Mouse (Mus musculus) lung, embryonic 15.5 days (tissue): ENCODE measurements around the gene Smyd3. TPM values are rescaled to one million over a fixed set of nuclear protein-coding genes. Genes with fewer than 3 reads are reported as not detected.
A peak's percentile ranks its signal among the peaks of the same experiment; 100 is the strongest.

ENCODE experiments used
- ATAC-seq: fragments of 200-750 bp; cut with Nextera tagmentation; 2 replicates; pipeline ENCODE4 v1.8.0; 2017; ENCODE audit warnings: moderate number of reproducible peaks, borderline replicate concordance; ENCODE audit not compliant: low FRiP score, low TSS enrichment; ENCODE audit errors: extremely low read depth
- H3K27ac ChIP-seq: fragments of 300-500 bp; sonication (generic); 2 replicates; pipeline ENCODE4 v1.5.1; 2015; ENCODE audit warnings: moderate library complexity, mild to moderate bottlenecking, inconsistent platforms
- H3K27me3 ChIP-seq: fragments of 300-500 bp; sonication (generic); 2 replicates; pipeline ENCODE4 v1.6.1; 2015; ENCODE audit warnings: inconsistent platforms
- H3K36me3 ChIP-seq: fragments of 300-500 bp; sonication (generic); 2 replicates; pipeline ENCODE4 v1.6.1; 2015; ENCODE audit warnings: inconsistent platforms
- H3K4me1 ChIP-seq: fragments of 300-500 bp; sonication (generic); 2 replicates; pipeline ENCODE4 v1.6.1; 2015; ENCODE audit warnings: inconsistent platforms
- H3K4me2 ChIP-seq: fragments of 300-500 bp; sonication (generic); 2 replicates; pipeline ENCODE4 v1.6.1; 2015; ENCODE audit warnings: inconsistent platforms, mild to moderate bottlenecking, moderate library complexity
- H3K4me3 ChIP-seq: fragments of 300-500 bp; sonication (generic); 2 replicates; pipeline ENCODE4 v1.5.1; 2015; ENCODE audit warnings: mild to moderate bottlenecking, inconsistent platforms
- H3K9ac ChIP-seq: fragments of 300-500 bp; sonication (generic); 2 replicates; pipeline ENCODE4 v1.6.1; 2015; ENCODE audit warnings: inconsistent platforms
- H3K9me3 ChIP-seq: fragments of 300-500 bp; sonication (generic); 2 replicates; pipeline ENCODE4 v1.6.1; 2016; ENCODE audit warnings: inconsistent platforms
- WGBS: fragments of 180-500 bp; shearing (Covaris S2); methylation state at CpG from one replicate; pipeline ENCODE4 v1.1.7; 2015; 5-methylcytosine and 5-hydroxymethylcytosine counted together
- polyA plus RNA-seq: library from polyadenylated mRNA; unstranded; fragments of >200 nt; fragmentation: Nextera tagmentation; extraction: Ambion mirVana; gene quantifications from 2 replicates; pipeline ENCODE4 v1.2.1, GENCODE M21; 2015

The Smyd3 gene
- polyA plus RNA-seq, 1 experiment from 2014 or later: 18.3 TPM

GRCm38 (mm10) chr1:178978617-178979245, 539.1 kb downstream of the Smyd3 start:
- WGBS: 32% methylated on average over 8 of the region's 8 CpGs
- ATAC-seq: peak; percentile 85; the same call in 1 of the 2 replicates

GRCm38 (mm10) chr1:178972055-178972454, 545.8 kb downstream of the Smyd3 start:
- H3K4me2 ChIP-seq: no peak overlapping the region
- H3K4me3 ChIP-seq: no peak overlapping the region
- 87% methylated on average over 10 of the region's 10 CpGs for WGBS
- H3K9me3 ChIP-seq: no peaks in the 10 kb centered on the region
- no peak overlapping the region for H3K9ac ChIP-seq
- ATAC-seq: no peak
- no peaks in the 10 kb centered on the region for H3K27me3 ChIP-seq
- H3K4me1 ChIP-seq: no peaks in the 10 kb centered on the region
- H3K36me3 ChIP-seq: no peaks in the 10 kb centered on the region
- no peak overlapping the region for H3K27ac ChIP-seq

More at GRCm38 (mm10) chr1:178978617-178979245, 539.1 kb downstream of the Smyd3 start:
- Histone ChIP-seq H3K36me3 (no peaks in the 10 kb centered on the region), H3K4me1 (peaks cover 13% of the 10 kb centered on the region), H3K4me2 (no peak overlapping the region), H3K27me3 (no peaks in the 10 kb centered on the region), H3K4me3 (no peak overlapping the region), H3K27ac (peak overlapping the region; percentile 4; the same call in 1 of the 2 replicates), H3K9ac (no peak overlapping the region), H3K9me3 (no peaks in the 10 kb centered on the region)

DNA sequence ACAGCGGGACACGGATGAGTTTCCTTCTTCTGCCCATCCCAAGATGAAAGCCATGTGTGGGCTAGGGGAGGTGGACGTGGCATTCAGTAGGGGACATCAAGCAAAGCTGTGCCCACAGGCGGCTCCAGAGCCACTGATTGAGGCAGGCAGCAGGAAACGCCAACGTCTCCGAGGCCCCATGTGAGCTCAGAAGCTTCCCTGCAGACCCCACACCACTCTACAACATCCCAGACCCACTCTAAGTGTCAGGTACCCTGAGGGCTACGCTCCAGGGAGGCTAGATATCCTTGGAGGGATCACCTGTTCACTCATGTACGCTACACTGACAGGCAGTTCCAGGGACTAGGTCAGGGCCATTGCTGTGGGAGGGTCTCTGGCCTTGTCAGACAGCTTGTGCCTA, 556.2 kb downstream of the Smyd3 start:
- no peak for ATAC-seq
- H3K27ac ChIP-seq: no peak overlapping the region
- 81% methylated on average over 9 of the region's 9 CpGs for WGBS
- H3K9ac ChIP-seq: no peak overlapping the region
- H3K4me3 ChIP-seq: no peak overlapping the region
- H3K36me3 ChIP-seq: no peaks in the 10 kb centered on the region
- H3K27me3 ChIP-seq: peaks cover 6% of the 10 kb centered on the region; the same call in 1 of the 2 replicates
- H3K9me3 ChIP-seq: no peaks in the 10 kb centered on the region
- 0 out of 2 replicates have a peak, but pooled peaks cover 2% of the 10 kb centered on the region for H3K4me1 ChIP-seq
- no peak overlapping the region for H3K4me2 ChIP-seq

- no peak overlapping the region for H3K27ac ChIP-seq
- 0 out of 2 replicates have a peak, but pooled peaks cover 2% of the 10 kb centered on the region for H3K4me1 ChIP-seq
- no peak overlapping the region for H3K4me2 ChIP-seq
- H3K4me3 ChIP-seq: no peak overlapping the region
- H3K9me3 ChIP-seq: no peaks in the 10 kb centered on the region
- H3K27me3 ChIP-seq: peaks cover 6% of the 10 kb centered on the region; the same call in 1 of the 2 replicates
- ATAC-seq: 0 out of 2 replicates have a peak, but pooled peaks have one; percentile 35
- no peak overlapping the region for H3K9ac ChIP-seq
- H3K36me3 ChIP-seq: no peaks in the 10 kb centered on the region
- 45% methylated on average over 7 of the region's 7 CpGs for WGBS
Measured at GRCm38 (mm10) chr1:178960015-178960559, 557.8 kb downstream of the Smyd3 start.

DNA sequence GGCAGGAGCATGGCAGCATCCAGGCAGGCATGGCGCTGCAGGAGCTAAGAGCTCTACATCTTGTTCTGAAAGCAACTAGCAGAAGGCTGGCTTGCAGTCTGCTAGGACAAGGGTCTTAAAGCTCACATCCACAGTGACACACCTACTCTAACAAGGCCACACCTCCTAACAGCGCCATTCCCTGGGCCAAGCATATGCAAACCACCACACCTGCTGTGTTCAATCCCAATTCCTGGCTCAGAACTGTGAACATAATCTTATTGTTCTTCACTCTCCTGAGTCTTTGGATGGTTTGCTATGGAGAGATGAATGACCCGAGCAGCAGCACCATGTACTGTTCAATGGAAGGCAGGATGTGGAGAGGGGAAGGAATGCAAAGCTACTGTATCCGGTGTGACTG, 559.2 kb downstream of the Smyd3 start:
- 82% methylated on average over 4 of the region's 4 CpGs for WGBS
- no peak overlapping the region for H3K9ac ChIP-seq
- H3K4me1 ChIP-seq: 0 out of 2 replicates have a peak, but pooled peaks cover 2% of the 10 kb centered on the region
- H3K9me3 ChIP-seq: no peaks in the 10 kb centered on the region
- H3K27ac ChIP-seq: no peak overlapping the region
- H3K27me3 ChIP-seq: peaks cover 6% of the 10 kb centered on the region; the same call in 1 of the 2 replicates
- no peaks in the 10 kb centered on the region for H3K36me3 ChIP-seq
- H3K4me3 ChIP-seq: no peak overlapping the region
- no peak for ATAC-seq
- no peak overlapping the region for H3K4me2 ChIP-seq

GRCm38 (mm10) chr1:178952910-178953309, 564.9 kb downstream of the Smyd3 start:
- no peaks in the 10 kb centered on the region for H3K9me3 ChIP-seq
- no peaks in the 10 kb centered on the region for H3K27me3 ChIP-seq
- no peaks in the 10 kb centered on the region for H3K4me1 ChIP-seq
- no peak overlapping the region for H3K4me3 ChIP-seq
- 58% methylated on average over 12 of the region's 12 CpGs for whole genome bisulfite sequencing
- H3K9ac ChIP-seq: no peak overlapping the region
- no peak for ATAC-seq
- no peak overlapping the region for H3K27ac ChIP-seq
- no peak overlapping the region for H3K4me2 ChIP-seq
- no peaks in the 10 kb centered on the region for H3K36me3 ChIP-seq

GRCm38 (mm10) chr1:178942251-178942963, 575.4 kb downstream of the Smyd3 start:
- Histone ChIP-seq H3K27ac (no peak overlapping the region), H3K36me3 (no peaks in the 10 kb centered on the region), H3K4me3 (no peak overlapping the region), H3K4me1 (0 out of 2 replicates have a peak, but pooled peaks cover under 1% of the 10 kb centered on the region), H3K27me3 (no peaks in the 10 kb centered on the region), H3K9ac (no peak overlapping the region), H3K4me2 (no peak overlapping the region), H3K9me3 (no peaks in the 10 kb centered on the region)
- WGBS: 30% methylated on average over 7 of the region's 7 CpGs
- ATAC-seq: no peak

DNA sequence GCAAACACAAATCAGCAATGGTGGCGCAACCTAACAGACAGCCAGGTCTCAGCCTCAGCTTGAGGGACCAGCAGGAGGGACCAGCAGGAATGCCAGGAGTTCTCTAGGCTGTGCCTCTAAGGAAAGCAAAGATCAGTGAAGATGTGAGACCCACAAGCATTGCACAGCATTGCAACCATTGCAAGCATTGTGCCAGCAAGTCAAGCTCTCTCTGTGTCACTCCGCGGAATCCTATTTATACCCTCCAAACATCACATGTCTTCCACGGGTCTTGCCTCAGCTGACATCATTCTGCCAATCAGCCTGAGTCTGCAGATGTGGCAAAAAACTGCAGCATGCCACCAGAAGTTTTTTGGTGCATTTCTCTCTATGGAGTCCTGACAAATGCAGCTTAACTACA, 577.5 kb downstream of the Smyd3 start:
- peaks cover 6% of the 10 kb centered on the region; the same call in 1 of the 2 replicates for H3K4me1 ChIP-seq
- H3K4me3 ChIP-seq: no peak overlapping the region
- no peak for ATAC-seq
- H3K9me3 ChIP-seq: no peaks in the 10 kb centered on the region
- H3K36me3 ChIP-seq: no peaks in the 10 kb centered on the region
- H3K27me3 ChIP-seq: no peaks in the 10 kb centered on the region
- H3K27ac ChIP-seq: no peak overlapping the region
- 81% methylated on average over 4 of the region's 4 CpGs for WGBS
- no peak overlapping the region for H3K4me2 ChIP-seq
- no peak overlapping the region for H3K9ac ChIP-seq

DNA sequence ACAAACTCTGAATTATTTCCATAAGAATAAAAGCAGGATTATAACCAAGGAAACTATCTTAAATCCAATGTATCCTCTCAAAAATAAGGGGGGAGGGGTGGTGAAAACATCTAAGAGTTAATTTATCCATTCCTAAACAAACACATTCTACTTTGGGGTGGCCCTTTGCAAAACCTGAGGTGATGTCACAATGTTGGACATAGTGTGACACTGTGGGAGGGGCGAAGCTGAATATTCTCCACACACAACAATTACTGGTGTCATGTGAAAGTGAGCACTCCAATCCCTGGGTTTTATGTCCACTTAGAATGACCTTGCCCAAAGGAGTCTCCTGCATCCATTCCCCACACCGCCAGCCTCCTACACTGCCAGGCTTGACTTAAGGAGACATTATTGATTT, 580.9 kb downstream of the Smyd3 start:
- Histone ChIP-seq H3K4me3 (no peak overlapping the region), H3K27ac (no peak overlapping the region), H3K4me1 (peaks cover 6% of the 10 kb centered on the region; the same call in 1 of the 2 replicates), H3K4me2 (no peak overlapping the region), H3K9ac (no peak overlapping the region), H3K9me3 (no peaks in the 10 kb centered on the region), H3K27me3 (no peaks in the 10 kb centered on the region), H3K36me3 (no peaks in the 10 kb centered on the region)
- ATAC-seq: no peak
- WGBS: 70% methylated on average over 2 of the region's 2 CpGs

DNA sequence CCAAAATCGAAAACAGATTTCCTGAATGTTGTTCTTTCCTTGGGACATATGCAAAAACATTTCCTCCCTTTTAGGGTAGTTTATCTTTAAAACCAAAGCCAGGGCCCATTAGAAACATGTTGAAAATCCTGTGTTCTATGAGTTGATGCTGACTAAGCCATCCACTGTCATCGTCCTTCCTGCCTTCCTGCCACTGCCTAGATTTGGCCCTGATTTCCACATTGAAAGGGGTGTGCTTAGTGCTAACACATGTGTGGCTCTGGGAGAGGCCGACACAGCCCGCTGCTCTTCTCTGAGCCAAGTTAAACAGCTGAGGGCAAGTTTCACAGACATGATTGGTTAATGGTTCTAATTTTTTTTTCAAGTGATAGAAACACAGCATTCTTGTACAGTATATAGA, 581.4 kb downstream of the Smyd3 start:
- Histone ChIP-seq H3K9me3 (no peaks in the 10 kb centered on the region), H3K4me2 (no peak overlapping the region), H3K4me3 (no peak overlapping the region), H3K27ac (0 out of 2 replicates have a peak overlapping the region, but pooled peaks have one; percentile 41), H3K36me3 (no peaks in the 10 kb centered on the region), H3K27me3 (no peaks in the 10 kb centered on the region), H3K4me1 (peaks cover 6% of the 10 kb centered on the region; the same call in 1 of the 2 replicates), H3K9ac (no peak overlapping the region)
- 35% methylated on average over 4 of the region's 4 CpGs for WGBS
- peak; percentile 62; the same call in 1 of the 2 replicates for ATAC-seq

DNA sequence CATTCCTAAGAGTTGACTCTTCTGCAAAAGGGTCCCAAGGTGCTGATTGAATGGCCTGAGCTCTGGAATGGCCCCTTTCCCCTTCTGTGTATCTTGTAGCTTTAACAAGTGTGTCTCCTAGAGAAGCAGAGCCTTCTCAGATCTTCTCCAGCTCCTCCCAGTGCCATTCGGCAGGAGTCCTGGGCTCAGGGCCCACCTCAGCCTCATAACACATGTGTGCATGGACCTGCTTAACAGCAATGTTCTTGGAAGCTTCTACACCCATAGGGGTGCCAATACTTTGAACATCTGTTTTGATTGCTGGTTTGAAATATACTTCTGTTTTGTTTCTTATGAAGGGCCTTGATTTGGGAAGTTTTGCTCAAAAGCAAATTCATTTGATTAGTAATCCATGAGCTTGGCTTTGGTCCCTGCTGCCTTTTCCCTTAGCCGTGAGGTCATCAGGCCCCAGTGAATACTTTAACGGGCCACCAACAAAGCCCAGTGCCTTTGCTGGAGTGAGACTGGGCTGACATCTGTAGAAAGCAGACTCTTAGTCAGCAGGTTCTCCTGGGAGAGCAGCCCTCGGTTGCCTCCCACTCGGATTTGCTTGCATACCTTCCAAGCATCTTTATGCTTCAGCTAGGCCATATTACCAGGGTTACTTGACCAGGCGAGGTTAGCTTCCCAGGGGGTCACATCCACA, 583.7 kb downstream of the Smyd3 start:
- H3K4me3 ChIP-seq: no peak overlapping the region
- H3K36me3 ChIP-seq: no peaks in the 10 kb centered on the region
- H3K9me3 ChIP-seq: no peaks in the 10 kb centered on the region
- no peak for ATAC-seq
- H3K4me1 ChIP-seq: peaks cover 6% of the 10 kb centered on the region; the same call in 1 of the 2 replicates
- H3K27me3 ChIP-seq: no peaks in the 10 kb centered on the region
- no peak overlapping the region for H3K4me2 ChIP-seq
- no peak overlapping the region for H3K27ac ChIP-seq
- no peak overlapping the region for H3K9ac ChIP-seq
- 84% methylated on average over 6 of the region's 6 CpGs for WGBS
